Mouse (Mus musculus) small intestine, adult 2 months (tissue): ENCODE measurements at regions not wholly inside any gene's neighbourhood (a gene's known extent, or its start where the extent isn't known, plus 50 kb on each side); places are given as distances from the start of the nearest gene placed in this dataset.

ENCODE experiments used
- CTCF ChIP-seq: fragments of 200-500 bp; IDR thresholded peaks from 2 replicates; pipeline ENCODE4 v1.5.1; 2012; ENCODE audit warnings: low read depth, mild to moderate bottlenecking, control low read depth, inconsistent platforms, low read length, moderate library complexity, mixed read lengths; ENCODE audit not compliant: insufficient replicate concordance, insufficient read length; ENCODE audit errors: extremely low read depth
- POLR2A ChIP-seq: fragments of 200-500 bp; IDR thresholded peaks from 2 replicates; pipeline ENCODE4 v1.6.1; 2012; ENCODE audit warnings: low read depth, mild to moderate bottlenecking, control low read depth, inconsistent platforms, low read length, moderate library complexity

- TF ChIP-seq CTCF (no peak), POLR2A (no peak)
Observed at GRCm38 (mm10) chr17:45209387-45209663, 224.2 kb downstream of the Cdc5l start.
